Mouse (Mus musculus): ENCODE results near the gene Wdr90.

- TF ChIP-seq CTCF (IDR thresholded peaks at IDR 0.05) (no peak), POLR2A (IDR thresholded peaks at IDR 0.05; ENCODE audit: insufficient read depth, low read depth, low read length) (no peak), EP300 (IDR thresholded peaks at IDR 0.05; ENCODE audit: insufficient read depth, low read depth, low read length) (no peak)
Observed at GRCm38 (mm10) chr17:25888837-25889236, 27.5 kb upstream of the Wdr90 start.

All from heart, adult 2 months (tissue).